Mouse (Mus musculus): ENCODE measurements around the gene Nrtn. TPM values are rescaled to one million over a fixed set of nuclear protein-coding genes. Genes with fewer than 3 reads are reported as not detected.

Nrtn gene
- polyA plus RNA-seq, 1 experiment, result 36.8 TPM

DNA sequence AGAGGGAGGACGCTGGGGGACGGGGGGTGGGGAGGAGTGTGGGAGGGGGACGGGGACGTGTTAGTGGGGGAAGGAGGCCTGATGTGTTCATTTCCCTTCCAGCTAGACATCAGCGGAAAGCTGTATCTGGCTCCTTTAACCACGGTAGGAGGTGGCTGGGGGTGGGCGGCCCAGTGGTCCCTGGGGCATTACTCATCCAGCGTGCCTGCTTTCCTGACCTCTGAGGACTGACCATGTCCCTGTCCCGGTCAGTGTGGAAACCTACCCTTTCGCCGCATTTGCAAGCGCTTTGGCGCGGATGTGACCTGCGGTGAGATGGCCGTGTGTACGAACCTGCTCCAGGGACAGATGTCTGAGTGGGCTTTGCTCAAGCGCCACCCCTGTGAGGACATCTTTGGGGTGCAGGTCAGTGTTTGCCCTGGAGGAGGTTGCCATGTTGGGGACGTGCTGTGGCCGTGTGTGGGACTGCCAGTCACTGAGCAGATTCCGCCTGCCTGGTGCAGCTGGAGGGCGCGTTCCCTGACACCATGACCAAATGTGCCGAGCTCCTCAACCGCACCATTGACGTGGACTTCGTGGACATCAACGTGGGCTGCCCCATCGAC is 10.3 kb upstream of the Nrtn start:
- no peak overlapping the region for H3K4me3 ChIP-seq (ENCODE audit: low read depth, low read length)
- TF ChIP-seq CTCF (IDR thresholded peaks at IDR 0.05; ENCODE audit: extremely low read depth, insufficient read length, insufficient replicate concordance, low read depth, low read length) (no peak), POLR2A (IDR thresholded peaks at IDR 0.05; ENCODE audit: low read depth, low read length) (no peak)
- H3K36me3 ChIP-seq (ENCODE audit: control insufficient read depth, insufficient read depth, low read length), result peaks cover 34% of the 10 kb centered on the region
- H3K27ac ChIP-seq (ENCODE audit: insufficient read depth, low read depth, low read length), result no peak overlapping the region
- 95% methylated on average over 29 of the region's 29 CpGs for WGBS
- no peaks in the 10 kb centered on the region for H3K27me3 ChIP-seq (ENCODE audit: control insufficient read depth, insufficient read depth, low read length)
- peaks cover 11% of the 10 kb centered on the region for H3K4me1 ChIP-seq (ENCODE audit: control insufficient read depth, insufficient read depth, insufficient read length, low read length)

- Histone ChIP-seq H3K4me1 (ENCODE audit: control insufficient read depth, insufficient read depth, insufficient read length, low read length) (peaks cover 12% of the 10 kb centered on the region), H3K4me3 (ENCODE audit: low read depth, low read length) (no peak overlapping the region), H3K27ac (ENCODE audit: insufficient read depth, low read depth, low read length) (no peak overlapping the region), H3K27me3 (ENCODE audit: control insufficient read depth, insufficient read depth, low read length) (no peaks in the 10 kb centered on the region), H3K36me3 (ENCODE audit: control insufficient read depth, insufficient read depth, low read length) (peaks cover 34% of the 10 kb centered on the region)
- WGBS, result 96% methylated on average over 27 of the region's 27 CpGs
- TF ChIP-seq POLR2A (IDR thresholded peaks at IDR 0.05; ENCODE audit: low read depth, low read length), result no peak
- no peak for TF ChIP-seq CTCF (IDR thresholded peaks at IDR 0.05; ENCODE audit: extremely low read depth, insufficient read length, insufficient replicate concordance, low read depth, low read length)
Observed at GRCm38 (mm10) chr17:56766631-56767405, 9.5 kb upstream of the Nrtn start.

DNA sequence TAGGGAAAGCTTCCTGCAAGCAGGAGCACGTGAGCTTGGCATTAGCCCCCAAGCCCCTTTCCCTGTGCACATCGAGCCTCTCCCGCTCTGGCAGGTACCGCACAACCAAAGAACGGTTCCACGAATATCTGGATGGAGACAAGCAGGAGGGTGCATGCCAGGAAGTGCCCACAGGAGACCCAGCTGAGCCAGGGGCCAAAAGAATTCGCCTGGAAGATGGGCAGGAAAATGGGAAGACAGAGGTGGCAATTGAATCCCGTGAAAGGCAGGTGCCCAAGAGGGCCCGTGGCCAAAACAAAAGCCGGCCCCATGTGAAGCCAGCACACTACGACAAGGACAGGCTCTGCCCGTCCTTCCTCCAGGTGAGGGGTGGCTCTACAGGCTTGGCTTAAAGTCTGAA is 8.1 kb upstream of the Nrtn start:
- H3K4me1 ChIP-seq (ENCODE audit: control insufficient read depth, insufficient read depth, insufficient read length, low read length), result peaks cover 18% of the 10 kb centered on the region
- peaks cover 30% of the 10 kb centered on the region for H3K36me3 ChIP-seq (ENCODE audit: control insufficient read depth, insufficient read depth, low read length)
- H3K27ac ChIP-seq (ENCODE audit: insufficient read depth, low read depth, low read length), result peak overlapping the region; percentile 22; the same call in 1 of the 2 replicates
- TF ChIP-seq CTCF (IDR thresholded peaks at IDR 0.05; ENCODE audit: extremely low read depth, insufficient read length, insufficient replicate concordance, low read depth, low read length) (no peak), POLR2A (IDR thresholded peaks at IDR 0.05; ENCODE audit: low read depth, low read length) (no peak)
- WGBS, result 20% methylated on average over 12 of the region's 12 CpGs
- H3K4me3 ChIP-seq (ENCODE audit: low read depth, low read length), result peak overlapping the region; percentile 91
- no peaks in the 10 kb centered on the region for H3K27me3 ChIP-seq (ENCODE audit: control insufficient read depth, insufficient read depth, low read length)

GRCm38 (mm10) chr17:56764474-56765354 is 7.4 kb upstream of the Nrtn start, which contains the start of gene Dus3l:
TSS of gene Dus3l (plus strand) at chr17:56764757.
- Histone ChIP-seq H3K4me1 (ENCODE audit: control insufficient read depth, insufficient read depth, insufficient read length, low read length) (peaks cover 18% of the 10 kb centered on the region), H3K27me3 (ENCODE audit: control insufficient read depth, insufficient read depth, low read length) (no peaks in the 10 kb centered on the region), H3K36me3 (ENCODE audit: control insufficient read depth, insufficient read depth, low read length) (peaks cover 26% of the 10 kb centered on the region), H3K4me3 (ENCODE audit: low read depth, low read length) (peak within 1 kb of the TSS; percentile 91), H3K27ac (ENCODE audit: insufficient read depth, low read depth, low read length) (peak within 1 kb of the TSS; percentile 98)
- no peak; the same call in 1 of the 2 replicates for TF ChIP-seq POLR2A (IDR thresholded peaks at IDR 0.05; ENCODE audit: low read depth, low read length)
- WGBS, result under 1% methylated on average over 58 of the region's 58 CpGs

- Histone ChIP-seq H3K36me3 (ENCODE audit: control insufficient read depth, insufficient read depth, low read length) (peaks cover 18% of the 10 kb centered on the region), H3K27ac (ENCODE audit: insufficient read depth, low read depth, low read length) (no peak overlapping the region), H3K27me3 (ENCODE audit: control insufficient read depth, insufficient read depth, low read length) (no peaks in the 10 kb centered on the region), H3K4me3 (ENCODE audit: low read depth, low read length) (peak overlapping the region; percentile 91; the same call in 1 of the 2 replicates), H3K4me1 (ENCODE audit: control insufficient read depth, insufficient read depth, insufficient read length, low read length) (peaks cover 18% of the 10 kb centered on the region)
- WGBS, result 63% methylated on average over 8 of the region's 8 CpGs
- no peak for TF ChIP-seq CTCF (IDR thresholded peaks at IDR 0.05; ENCODE audit: extremely low read depth, insufficient read length, insufficient replicate concordance, low read depth, low read length)
- TF ChIP-seq POLR2A (IDR thresholded peaks at IDR 0.05; ENCODE audit: low read depth, low read length), result no peak
Observed at GRCm38 (mm10) chr17:56763741-56764250, 6.5 kb upstream of the Nrtn start.

DNA sequence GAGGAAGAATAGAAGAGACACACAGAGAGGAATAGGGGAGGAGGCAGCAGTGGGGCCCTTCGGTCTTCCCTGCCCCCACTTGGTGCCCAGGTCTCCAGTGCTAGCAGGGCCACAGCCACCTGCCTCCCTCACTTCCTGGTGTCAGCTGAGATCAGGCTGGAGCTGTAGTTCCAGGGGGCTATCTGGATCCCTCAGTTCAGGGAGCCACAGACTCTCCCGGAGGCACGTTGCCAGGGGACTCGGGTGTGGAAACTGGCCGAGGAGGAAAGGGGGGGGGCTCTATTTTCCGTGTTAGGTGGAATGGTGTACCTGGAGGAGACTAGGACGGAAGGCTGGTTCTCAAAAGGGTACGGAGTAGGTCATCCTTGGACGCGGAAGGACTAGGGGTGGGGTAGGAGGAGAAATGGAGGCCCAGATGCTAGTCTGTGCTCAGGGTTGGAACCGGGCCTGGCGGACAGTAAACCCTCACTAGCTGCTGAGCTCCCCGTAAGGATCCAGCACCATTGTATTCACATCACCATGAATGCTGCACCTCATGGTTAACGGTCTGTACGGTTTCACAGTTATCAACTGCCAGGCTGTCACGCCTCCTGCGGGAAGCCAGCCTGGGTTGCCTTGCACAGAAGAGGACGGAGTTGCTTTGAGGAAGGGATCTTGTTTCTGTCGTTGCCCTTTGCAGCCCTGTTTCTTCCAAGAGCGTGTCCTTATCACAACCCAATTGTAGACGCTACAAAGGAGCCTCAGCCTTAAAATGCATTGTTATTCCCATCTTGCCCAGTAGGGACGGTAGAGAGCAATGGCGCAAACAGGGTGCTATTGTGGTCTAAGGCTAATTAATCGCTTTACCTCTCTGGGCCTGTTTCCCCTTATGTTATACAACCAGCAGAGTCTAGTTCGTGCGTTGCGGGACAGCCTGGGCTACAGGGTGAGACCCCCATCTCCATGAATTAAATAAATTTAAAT is 5.7 kb upstream of the Nrtn start:
- H3K4me3 ChIP-seq (ENCODE audit: low read depth, low read length), result peak overlapping the region; percentile 15
- peaks cover 18% of the 10 kb centered on the region for H3K4me1 ChIP-seq (ENCODE audit: control insufficient read depth, insufficient read depth, insufficient read length, low read length)
- peak overlapping the region; percentile 54 for H3K27ac ChIP-seq (ENCODE audit: insufficient read depth, low read depth, low read length)
- TF ChIP-seq POLR2A (IDR thresholded peaks at IDR 0.05; ENCODE audit: low read depth, low read length) (no peak), CTCF (IDR thresholded peaks at IDR 0.05; ENCODE audit: extremely low read depth, insufficient read length, insufficient replicate concordance, low read depth, low read length) (peak; percentile 73; the same call in 1 of the 2 replicates)
- peaks cover 10% of the 10 kb centered on the region for H3K36me3 ChIP-seq (ENCODE audit: control insufficient read depth, insufficient read depth, low read length)
- 16% methylated on average over 27 of the region's 27 CpGs for WGBS
- no peaks in the 10 kb centered on the region for H3K27me3 ChIP-seq (ENCODE audit: control insufficient read depth, insufficient read depth, low read length)

All from small intestine, adult 2 months (tissue).